Mouse (Mus musculus) heart, postnatal 0 days (tissue): ENCODE measurements around the gene Igsf3. TPM values are rescaled to one million over a fixed set of nuclear protein-coding genes. Genes with fewer than 3 reads are reported as not detected.

ENCODE experiments used
- ATAC-seq: fragments of 200-750 bp; cut with Nextera tagmentation; 2 replicates; pipeline ENCODE4 v1.8.0; 2017; ENCODE audit warnings: low read depth, moderate number of reproducible peaks, moderate library complexity; ENCODE audit not compliant: insufficient read depth
- DNase-seq: peaks from one replicate; pipeline ENCODE4 v3.0.0-alpha.2; 2016; ENCODE audit warnings: low spot score
- H3K27ac ChIP-seq: fragments of 300-500 bp; sonication (generic); 2 replicates; pipeline ENCODE4 v1.5.1; 2014; ENCODE audit warnings: low read depth, mild to moderate bottlenecking
- H3K27me3 ChIP-seq: fragments of 300-500 bp; sonication (generic); 2 replicates; pipeline ENCODE4 v1.6.1; 2014; ENCODE audit warnings: low read length, mixed read lengths; ENCODE audit not compliant: control insufficient read depth, insufficient read depth
- H3K36me3 ChIP-seq: fragments of 300-500 bp; sonication (generic); replicated peaks from 2 replicates; pipeline ENCODE4 v1.6.1; 2014; ENCODE audit warnings: low read length, mixed read lengths; ENCODE audit not compliant: control insufficient read depth, insufficient read depth
- H3K4me1 ChIP-seq: fragments of 300-500 bp; sonication (generic); 2 replicates; pipeline ENCODE4 v1.6.1; 2014; ENCODE audit warnings: antibody characterized with exemption; ENCODE audit not compliant: control insufficient read depth, insufficient read depth
- H3K4me2 ChIP-seq: fragments of 300-500 bp; sonication (generic); 2 replicates; pipeline ENCODE4 v1.6.1; 2014; ENCODE audit warnings: low read depth, mild to moderate bottlenecking, low read length, moderate library complexity
- H3K4me3 ChIP-seq: fragments of 300-500 bp; sonication (generic); 2 replicates; pipeline ENCODE4 v1.5.1; 2014; ENCODE audit warnings: low read depth, low read length
- H3K9ac ChIP-seq: fragments of 300-500 bp; sonication (generic); replicated peaks from 2 replicates; pipeline ENCODE4 v1.6.1; 2014; ENCODE audit warnings: low read depth, low read length, mixed read lengths
- H3K9me3 ChIP-seq: fragments of 300-500 bp; sonication (generic); replicated peaks from 2 replicates; pipeline ENCODE4 v1.6.1; 2016; ENCODE audit warnings: low read length; ENCODE audit not compliant: control insufficient read depth
- CTCF ChIP-seq: IDR thresholded peaks from 2 replicates; pipeline ENCODE4 v1.5.1; 2016; ENCODE audit warnings: antibody characterized with exemption, control low read depth, low read depth
- EP300 ChIP-seq: IDR thresholded peaks from 2 replicates; pipeline ENCODE4 v1.6.1; 2016; ENCODE audit warnings: antibody characterized with exemption, low read depth
- WGBS: fragments of 180-500 bp; shearing (Covaris S2); extraction: QIAGEN DNeasy Blood & Tissue Kit; methylation state at CpG from one replicate; pipeline ENCODE4 v1.1.7; 2014; 5-methylcytosine and 5-hydroxymethylcytosine counted together
- polyA plus RNA-seq: library from polyadenylated mRNA; unstranded; fragments of >200 nt; fragmentation: Nextera tagmentation; extraction: Ambion mirVana; gene quantifications from 2 replicates; pipeline ENCODE4 v1.2.1, GENCODE M21; 2015
- total RNA-seq: library from RNA; depleted of rRNA; stranded (reverse); fragments of >200 nt; gene quantifications from 2 replicates; pipeline ENCODE4 v1.2.3, GENCODE M21; 2014; ENCODE audit warnings: low replicate concordance

Igsf3 gene
- total and polyA plus RNA-seq, 2 experiments from 2014 or later, result 18.0 to 23.9 TPM

- Histone ChIP-seq H3K27ac (no peak overlapping the region), H3K4me2 (no peak overlapping the region), H3K4me3 (no peak overlapping the region), H3K9ac (no peak overlapping the region), H3K36me3 (no peaks in the 10 kb centered on the region), H3K27me3 (no peaks in the 10 kb centered on the region), H3K4me1 (0 out of 2 replicates have a peak, but pooled peaks cover 5% of the 10 kb centered on the region), H3K9me3 (no peaks in the 10 kb centered on the region)
- no peak for TF ChIP-seq CTCF
- TF ChIP-seq EP300, result no peak
- ATAC-seq (no peak), DNase-seq (no peak)
- 67% methylated on average over 6 of the region's 6 CpGs for WGBS
Observed at GRCm38 (mm10) chr3:101345299-101345698, 31.6 kb upstream of the Igsf3 start.

- 84% methylated on average over 1 of the region's 1 CpGs for WGBS
- no peak for ATAC-seq
- H3K36me3 ChIP-seq, result no peaks in the 10 kb centered on the region
- H3K4me2 ChIP-seq, result no peak overlapping the region
- no peak overlapping the region for H3K4me3 ChIP-seq
- TF ChIP-seq CTCF (no peak), EP300 (no peak)
- no peak for DNase-seq
- no peaks in the 10 kb centered on the region for H3K9me3 ChIP-seq
- no peak overlapping the region for H3K27ac ChIP-seq
- H3K9ac ChIP-seq, result no peak overlapping the region
- H3K4me1 ChIP-seq, result 0 out of 2 replicates have a peak, but pooled peaks cover 5% of the 10 kb centered on the region
- no peaks in the 10 kb centered on the region for H3K27me3 ChIP-seq
Observed at GRCm38 (mm10) chr3:101346806-101347205, 30.1 kb upstream of the Igsf3 start.

- Histone ChIP-seq H3K4me1 (0 out of 2 replicates have a peak, but pooled peaks cover 5% of the 10 kb centered on the region), H3K4me3 (no peak overlapping the region), H3K27me3 (no peaks in the 10 kb centered on the region), H3K4me2 (no peak overlapping the region), H3K9me3 (no peaks in the 10 kb centered on the region), H3K27ac (no peak overlapping the region), H3K36me3 (no peaks in the 10 kb centered on the region), H3K9ac (no peak overlapping the region)
- no peak for TF ChIP-seq CTCF
- no peak for TF ChIP-seq EP300
- DNase-seq (no peak), ATAC-seq (no peak)
- WGBS, result 33% methylated on average over 9 of the region's 9 CpGs
Observed at GRCm38 (mm10) chr3:101348501-101349161, 28.3 kb upstream of the Igsf3 start.

DNA sequence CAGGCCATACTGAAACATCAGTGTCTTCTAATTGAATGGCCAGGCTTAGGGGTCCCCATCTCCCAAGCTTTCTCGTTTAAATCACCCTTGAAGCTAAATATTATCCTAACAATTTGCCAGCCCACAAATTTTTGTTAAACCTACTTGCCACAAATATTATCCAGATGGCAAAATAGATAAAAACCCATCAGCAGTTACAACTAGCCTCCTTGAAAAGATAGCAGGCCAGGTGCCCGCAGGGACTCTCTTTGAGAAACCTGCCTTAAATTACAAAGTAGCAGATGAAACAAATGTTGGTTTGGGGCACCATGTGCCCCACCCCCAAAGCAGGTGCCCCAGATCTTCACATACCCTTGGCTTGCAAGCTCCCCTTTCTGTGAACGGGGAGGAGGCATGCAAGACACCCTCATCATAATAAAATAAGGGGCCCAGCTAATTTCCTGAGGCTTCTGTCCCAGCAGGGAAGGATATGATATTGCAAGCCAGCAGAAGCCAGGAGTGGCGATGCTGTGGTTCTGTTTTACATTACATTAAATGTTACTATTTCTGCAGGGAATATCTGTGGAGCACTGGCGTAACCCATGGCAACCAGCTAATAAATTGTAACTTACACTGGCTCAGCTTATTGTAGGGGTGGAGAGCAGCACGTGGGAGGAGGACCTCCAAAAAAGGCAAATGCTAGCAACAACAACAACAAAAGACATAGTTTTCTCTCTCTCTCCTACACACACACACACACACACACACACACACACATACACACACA lies 27.2 kb upstream of the Igsf3 start:
- ATAC-seq (no peak), DNase-seq (no peak)
- no peaks in the 10 kb centered on the region for H3K36me3 ChIP-seq
- H3K4me1 ChIP-seq, result 0 out of 2 replicates have a peak, but pooled peaks cover 9% of the 10 kb centered on the region
- H3K4me2 ChIP-seq, result no peak overlapping the region
- no peak overlapping the region for H3K4me3 ChIP-seq
- 59% methylated on average over 6 of the region's 6 CpGs for WGBS
- H3K27me3 ChIP-seq, result no peaks in the 10 kb centered on the region
- H3K27ac ChIP-seq, result no peak overlapping the region
- H3K9me3 ChIP-seq, result no peaks in the 10 kb centered on the region
- no peak overlapping the region for H3K9ac ChIP-seq
- TF ChIP-seq CTCF (no peak), EP300 (no peak)

- H3K9ac ChIP-seq, result no peak overlapping the region
- no peak for ATAC-seq
- no peaks in the 10 kb centered on the region for H3K36me3 ChIP-seq
- H3K27me3 ChIP-seq, result no peaks in the 10 kb centered on the region
- no peak overlapping the region for H3K27ac ChIP-seq
- DNase-seq, result no peak
- H3K4me3 ChIP-seq, result no peak overlapping the region
- 0 out of 2 replicates have a peak, but pooled peaks cover 13% of the 10 kb centered on the region for H3K4me1 ChIP-seq
- TF ChIP-seq CTCF, result no peak
- no peak for TF ChIP-seq EP300
- no peaks in the 10 kb centered on the region for H3K9me3 ChIP-seq
- WGBS, result 67% methylated on average over 4 of the region's 4 CpGs
- no peak overlapping the region for H3K4me2 ChIP-seq
Observed at GRCm38 (mm10) chr3:101350406-101350805, 26.5 kb upstream of the Igsf3 start.
